Mouse (Mus musculus): ENCODE results near the gene Apmap.

Apmap gene

GRCm38 (mm10) chr2:150608087-150608799 lies at the start of gene Apmap:
Gene Apmap, minus strand, starts transcription at chr2:150608567.
- DNase-seq: peak; percentile 88 to 95

GRCm38 (mm10) chr2:150656975-150657768 lies 48.8 kb upstream of the Apmap start:
- no peak for DNase-seq

GRCm38 (mm10) chr2:150656112-150656511 lies 47.7 kb upstream of the Apmap start:
- DNase-seq: no peak

GRCm38 (mm10) chr2:150655290-150655689 lies 46.9 kb upstream of the Apmap start:
- DNase-seq: no peak

- DNase-seq: no peak
Observed at GRCm38 (mm10) chr2:150654814-150655213, 46.4 kb upstream of the Apmap start.

- no peak for DNase-seq
Observed at GRCm38 (mm10) chr2:150651366-150651765, 43.0 kb upstream of the Apmap start.

- DNase-seq: no peak
Observed at GRCm38 (mm10) chr2:150650511-150651074, 42.2 kb upstream of the Apmap start.

GRCm38 (mm10) chr2:150648300-150648895 lies 40.0 kb upstream of the Apmap start:
- no peak for DNase-seq

GRCm38 (mm10) chr2:150647681-150648299 lies 39.4 kb upstream of the Apmap start:
- DNase-seq: no peak

- no peak for DNase-seq
Observed at GRCm38 (mm10) chr2:150646411-150647121, 38.2 kb upstream of the Apmap start.

- no peak for DNase-seq
Observed at GRCm38 (mm10) chr2:150645225-150645624, 36.9 kb upstream of the Apmap start.

GRCm38 (mm10) chr2:150643726-150644415 lies 35.5 kb upstream of the Apmap start:
- DNase-seq: no peak

GRCm38 (mm10) chr2:150643166-150643565 lies 34.8 kb upstream of the Apmap start:
- no peak for DNase-seq

GRCm38 (mm10) chr2:150638370-150638733 lies 30.0 kb upstream of the Apmap start:
- no peak for DNase-seq

- no peak for DNase-seq
Observed at GRCm38 (mm10) chr2:150637702-150638369, 29.5 kb upstream of the Apmap start.

- DNase-seq: no peak
Observed at GRCm38 (mm10) chr2:150635877-150636446, 27.6 kb upstream of the Apmap start.

- no peak for DNase-seq
Observed at GRCm38 (mm10) chr2:150629255-150629654, 20.9 kb upstream of the Apmap start.

GRCm38 (mm10) chr2:150627140-150627539 lies 18.8 kb upstream of the Apmap start:
- no peak for DNase-seq

- no peak for DNase-seq
Observed at GRCm38 (mm10) chr2:150624926-150625325, 16.6 kb upstream of the Apmap start.

- no peak for DNase-seq
Observed at GRCm38 (mm10) chr2:150623957-150624356, 15.6 kb upstream of the Apmap start.

GRCm38 (mm10) chr2:150621698-150622097 lies 13.3 kb upstream of the Apmap start:
- no peak for DNase-seq

All from spleen, adult 18-20 months (tissue).